Mouse (Mus musculus): ENCODE measurements around the gene Gm20388. TPM values are rescaled to one million over a fixed set of nuclear protein-coding genes. Genes with fewer than 3 reads are reported as not detected.
"Not testable (repeated sequence)": the region's sequence is repeated elsewhere in the genome, so short reads cannot be mapped to it uniquely, and the experiment has no call there.

The Gm20388 gene
- total RNA-seq, 2 experiments from 2014 or later = 10.3 to 10.6 TPM

DNA sequence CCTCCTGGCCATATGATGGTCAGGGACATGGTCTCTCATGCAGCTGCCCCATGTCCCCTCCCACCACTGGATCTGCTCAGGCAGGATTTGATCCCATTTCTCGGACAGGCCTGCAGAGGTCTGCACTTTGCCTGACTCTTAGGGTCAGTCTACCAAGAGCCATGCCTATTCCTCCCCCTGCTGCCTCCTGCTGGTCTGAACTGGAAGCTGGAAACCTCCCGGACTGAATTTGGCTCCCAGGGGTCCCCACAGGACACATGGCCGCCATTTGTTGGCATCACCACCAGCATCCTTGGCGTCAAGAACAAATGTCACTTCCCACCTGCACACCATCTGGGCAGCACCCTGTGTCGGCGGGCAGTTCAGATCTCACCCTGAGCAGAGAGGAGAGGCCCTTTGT, 1402.8 kb downstream of the Gm20388 start:
- intact Hi-C loops (cut with DNase I) = no loop called here
- DNase-seq (ENCODE audit: low spot score in 2 of 2) = no peak

- no peak for DNase-seq (ENCODE audit: low spot score in 2 of 2)
- intact Hi-C loops (cut with DNase I) = no loop called here
Measured at GRCm38 (mm10) chr8:121314036-121314435, 1403.4 kb downstream of the Gm20388 start.

GRCm38 (mm10) chr8:121315569-121315968, 1404.9 kb downstream of the Gm20388 start:
- no peak for DNase-seq (ENCODE audit: low spot score in 2 of 2)
- intact Hi-C loops (cut with DNase I) = no loop called here

DNA sequence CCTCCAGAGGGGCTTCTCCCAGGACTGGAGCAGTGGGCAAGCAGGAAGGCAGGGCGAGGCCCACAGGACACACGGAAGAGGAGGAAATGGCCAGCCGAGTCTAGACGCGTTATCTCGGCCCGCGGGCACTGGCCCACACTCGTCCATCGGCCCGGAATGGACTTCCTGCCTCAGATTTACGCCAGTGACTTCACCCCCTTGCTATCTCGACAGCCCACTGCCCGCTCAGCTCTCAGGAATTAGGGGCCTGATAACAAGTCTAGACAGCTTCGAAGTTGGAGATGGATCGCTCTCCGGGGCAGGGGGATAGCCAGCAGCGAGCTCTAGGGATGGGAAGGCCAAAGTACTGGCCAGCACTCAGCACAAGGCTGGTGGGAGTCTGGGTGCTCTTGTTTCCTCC, 1405.4 kb downstream of the Gm20388 start:
- DNase-seq (ENCODE audit: low spot score in 2 of 2) = no peak
- intact Hi-C loops (cut with DNase I) = no loop called here

- intact Hi-C loops (cut with DNase I); DNase-seq (ENCODE audit: low spot score in 2 of 2): not testable (repeated sequence)
Measured at GRCm38 (mm10) chr8:121318756-121319155, 1408.1 kb downstream of the Gm20388 start.

DNA sequence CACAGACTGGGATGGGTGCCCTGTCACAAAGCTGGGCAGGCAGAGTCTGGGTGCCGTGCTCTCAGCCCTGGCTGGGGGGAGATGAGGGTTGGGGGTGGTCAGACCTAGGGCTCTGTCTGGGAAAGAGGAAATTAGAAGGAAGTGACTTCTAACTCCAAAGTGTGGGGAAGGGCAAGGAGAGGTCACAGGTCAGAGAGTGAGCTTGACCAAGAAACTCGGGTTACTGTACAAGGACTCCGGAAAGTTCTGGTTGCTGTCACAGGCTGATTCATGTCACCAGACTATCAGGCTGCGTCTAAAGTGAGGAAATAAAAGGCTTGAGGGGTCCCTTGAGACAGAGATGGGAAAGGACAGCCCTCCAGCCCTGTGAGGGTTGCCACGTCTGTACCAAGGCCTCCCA, 1408.8 kb downstream of the Gm20388 start:
- DNase-seq (ENCODE audit: low spot score in 2 of 2) = no peak
- intact Hi-C loops (cut with DNase I) = no loop called here

- intact Hi-C loops (cut with DNase I) = no loop called here
- no peak for DNase-seq (ENCODE audit: low spot score in 2 of 2)
Measured at GRCm38 (mm10) chr8:121326164-121326910, 1415.7 kb downstream of the Gm20388 start.

DNA sequence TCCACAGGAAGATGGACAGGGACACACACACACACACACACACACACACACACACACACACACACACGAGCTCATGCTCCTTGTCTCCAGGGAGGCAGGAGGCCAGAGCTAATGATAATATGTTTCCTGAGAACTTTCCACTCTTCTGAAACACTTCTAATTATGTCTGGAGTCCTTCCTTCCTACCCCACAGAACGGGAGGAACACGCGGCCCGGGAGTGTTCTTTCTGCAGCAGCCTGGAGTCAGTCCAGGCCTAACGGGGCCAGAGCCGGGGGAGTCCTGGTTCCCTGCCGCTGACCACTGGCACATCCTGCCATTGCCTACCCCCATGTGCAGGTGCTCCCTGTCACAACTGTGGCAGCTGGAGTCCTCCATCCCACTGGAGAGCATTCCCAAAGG, 1421.8 kb downstream of the Gm20388 start:
- no peak for DNase-seq (ENCODE audit: low spot score in 2 of 2)
- intact Hi-C loops (cut with DNase I) = loop anchor here (5.0 kb wide), 1 partner anchor 55 kb away; no protein-coding TSS in a partner anchor

GRCm38 (mm10) chr8:121334495-121335424, 1424.1 kb downstream of the Gm20388 start:
- no peak for DNase-seq (ENCODE audit: low spot score in 2 of 2)
- intact Hi-C loops (cut with DNase I) = loop anchor here (5.0 kb wide), 1 partner anchor 53 kb away; no protein-coding TSS in a partner anchor

- intact Hi-C loops (cut with DNase I) = no loop called here
- DNase-seq (ENCODE audit: low spot score in 2 of 2) = no peak
Measured at GRCm38 (mm10) chr8:121335684-121336083, 1425.0 kb downstream of the Gm20388 start.

DNA sequence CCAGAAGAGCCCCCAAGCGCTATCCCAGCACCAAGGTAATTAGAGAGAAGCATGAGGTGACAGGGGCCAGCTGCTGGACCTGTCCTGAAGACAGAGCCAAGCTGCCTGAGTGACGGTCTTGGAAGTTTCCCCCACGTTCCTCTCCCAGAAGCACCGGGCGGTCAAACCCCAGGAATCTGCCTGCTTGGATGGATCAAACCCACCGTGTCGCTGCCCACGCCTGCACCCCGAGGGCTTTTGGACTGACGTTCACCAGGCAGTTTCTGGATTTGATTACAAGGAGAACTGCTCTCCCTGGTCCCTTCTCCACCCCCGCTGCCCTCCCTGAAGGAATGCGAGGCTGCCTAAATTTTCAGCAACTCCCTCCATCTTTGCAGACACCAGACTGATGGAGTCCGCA, 1432.3 kb downstream of the Gm20388 start:
- no peak for DNase-seq (ENCODE audit: low spot score in 2 of 2)
- intact Hi-C loops (cut with DNase I) = no loop called here

DNA sequence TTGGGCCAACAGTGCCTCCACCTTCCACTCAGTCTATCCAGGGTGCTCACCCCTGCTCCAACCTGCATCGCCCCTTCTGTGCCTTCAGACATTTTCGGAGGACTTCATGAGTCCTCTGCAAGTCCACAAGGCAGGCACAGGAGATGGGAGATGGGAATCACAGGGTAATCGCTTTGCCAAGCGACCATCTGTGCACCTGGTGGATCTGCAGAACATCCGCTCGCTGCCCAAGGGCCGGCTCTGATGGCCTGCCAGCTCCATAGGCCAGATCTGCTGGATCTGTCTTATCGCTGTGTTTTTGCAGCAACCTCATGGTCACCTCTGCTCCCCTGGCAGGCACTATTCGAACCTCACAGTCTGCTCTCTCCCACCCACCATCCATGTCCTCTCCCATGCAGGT, 1433.8 kb downstream of the Gm20388 start:
- intact Hi-C loops (cut with DNase I) = no loop called here
- DNase-seq (ENCODE audit: low spot score in 2 of 2) = no peak

GRCm38 (mm10) chr8:121346175-121346574, 1435.5 kb downstream of the Gm20388 start:
- intact Hi-C loops (cut with DNase I) = no loop called here

GRCm38 (mm10) chr8:121346862-121347261, 1436.2 kb downstream of the Gm20388 start:
- DNase-seq (ENCODE audit: low spot score in 2 of 2) = no peak
- intact Hi-C loops (cut with DNase I) = no loop called here

More at GRCm38 (mm10) chr8:121346175-121346574, 1435.5 kb downstream of the Gm20388 start:
- DNase-seq (ENCODE audit: low spot score in 2 of 2) = no peak

- DNase-seq (ENCODE audit: low spot score in 2 of 2) = no peak
- intact Hi-C loops (cut with DNase I) = no loop called here
Measured at GRCm38 (mm10) chr8:121348998-121349397, 1438.4 kb downstream of the Gm20388 start.

DNA sequence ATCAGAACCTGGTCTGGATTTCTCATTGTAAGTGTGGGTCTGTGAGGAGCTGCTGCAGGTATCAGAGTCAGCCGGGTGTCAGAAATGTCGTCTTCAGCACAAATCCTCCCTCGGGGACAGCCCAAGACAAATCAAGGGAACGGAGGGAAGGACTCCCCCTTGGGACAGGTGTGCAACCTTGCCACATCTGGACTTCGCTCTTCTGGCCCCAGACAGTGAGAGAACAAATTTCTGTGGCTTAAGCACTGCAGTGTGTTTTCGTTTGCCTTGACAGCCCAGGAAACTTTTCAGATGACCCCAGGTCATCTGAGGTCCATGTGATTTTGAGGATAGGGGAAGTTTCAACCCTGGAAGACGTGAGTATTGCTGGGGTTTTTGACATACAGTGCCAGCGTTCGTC, 1440.2 kb downstream of the Gm20388 start:
- DNase-seq (ENCODE audit: low spot score in 2 of 2) = no peak
- intact Hi-C loops (cut with DNase I) = no loop called here

DNA sequence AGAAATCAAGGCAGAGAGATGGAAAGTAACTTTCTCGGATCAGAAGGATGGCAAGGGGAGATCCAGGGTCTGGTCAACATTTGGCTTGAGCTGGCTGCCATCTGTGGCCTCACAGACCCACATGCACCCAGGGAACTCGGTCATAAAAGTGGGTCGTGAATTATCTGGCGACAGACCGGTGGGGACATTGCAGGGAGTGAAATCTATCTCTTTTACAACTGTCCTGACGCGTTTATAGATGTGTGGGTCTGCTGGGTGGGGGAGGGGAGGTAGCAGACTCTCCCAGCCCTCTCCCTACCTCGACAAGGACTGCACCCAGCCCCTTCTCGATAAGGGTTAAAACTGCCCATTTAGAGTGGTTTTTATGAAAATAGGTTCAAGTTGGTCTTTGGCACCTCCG, 1444.2 kb downstream of the Gm20388 start:
- DNase-seq (ENCODE audit: low spot score in 2 of 2) = no peak
- intact Hi-C loops (cut with DNase I) = no loop called here

- intact Hi-C loops (cut with DNase I) = no loop called here
- no peak for DNase-seq (ENCODE audit: low spot score in 2 of 2)
Measured at GRCm38 (mm10) chr8:121357451-121357850, 1446.8 kb downstream of the Gm20388 start.

- intact Hi-C loops (cut with DNase I) = no loop called here
- no peak for DNase-seq (ENCODE audit: low spot score in 2 of 2)
Measured at GRCm38 (mm10) chr8:121358609-121359008, 1448.0 kb downstream of the Gm20388 start.

DNA sequence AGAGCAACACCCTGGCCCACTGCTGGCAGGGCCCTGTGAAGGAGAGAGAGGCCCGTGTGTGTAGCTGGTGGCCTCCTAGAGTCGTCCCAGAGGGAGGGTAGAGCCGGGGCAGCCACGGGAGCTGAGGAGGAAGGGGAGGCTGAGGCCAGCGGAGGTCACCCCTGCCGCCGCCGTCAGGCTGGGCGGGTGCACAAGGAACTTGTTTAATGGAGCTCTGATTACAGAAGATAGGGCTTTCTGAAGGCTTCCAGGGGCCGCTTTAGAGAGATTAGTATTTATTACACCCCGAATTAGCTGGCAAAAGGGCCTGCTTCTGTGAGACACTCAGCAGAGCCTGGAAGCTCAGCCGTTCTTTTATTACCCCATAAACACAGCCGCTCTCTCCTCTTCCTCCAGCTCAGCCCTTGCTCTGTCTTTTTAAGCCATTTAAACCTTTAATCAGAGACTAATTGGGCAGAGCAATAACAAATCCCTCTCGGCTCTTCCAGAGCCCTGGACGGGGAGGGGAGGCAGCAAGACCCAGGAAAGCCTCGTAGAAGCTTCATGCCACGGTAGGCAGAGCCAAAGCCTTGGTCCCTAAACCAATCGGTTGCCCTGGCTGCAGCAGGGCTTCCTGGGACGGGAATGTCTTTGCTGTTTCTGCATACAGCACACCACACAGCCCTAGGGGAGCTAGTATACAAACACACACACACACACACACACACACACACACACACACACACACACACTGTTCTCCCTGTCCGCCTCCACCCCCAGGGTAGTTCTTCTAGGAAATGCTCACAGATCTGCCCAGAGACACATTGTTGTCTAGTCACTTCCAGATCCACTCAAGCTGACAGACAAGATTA, 1448.7 kb downstream of the Gm20388 start:
- no peak for DNase-seq (ENCODE audit: low spot score in 2 of 2)
- intact Hi-C loops (cut with DNase I) = no loop called here
